19 mouse cellular contexts compared by ENCODE assay signal in genomic region chr1:159614062-159614601, GRCm38 (mm10).
DNase-seq lines count a peak whose midpoint lies in the region; ATAC-seq and TF ChIP-seq lines count a peak whose summit lies in the region.
"Had no signal": no experiment of that assay in that cellular context is flagged by ENCODE, and none has a peak within 500 bp of the region (broad histone marks: within the 10 kb centered on the region; RNA-seq: fewer than 3 reads in every experiment).

No protein-coding gene starts in this region.

- no peak overlapping the region for H3K4me3 ChIP-seq in forebrain, postnatal 0 days (ENCODE audit: low read depth, low read length)
- no peak overlapping the region for H3K4me3 ChIP-seq in midbrain, embryonic 16.5 days (ENCODE audit: low read depth, low read length)
- no peak overlapping the region for H3K4me3 ChIP-seq in stomach, postnatal 0 days (ENCODE audit: low read depth, low read length)
- H3K4me3 ChIP-seq: limb, embryonic 10.5 days; myocyte had no signal

- H3K27ac ChIP-seq in forebrain, postnatal 0 days (ENCODE audit: low read depth, low read length): peak overlapping the region; percentile 94
- peak overlapping the region; percentile 88 for H3K27ac ChIP-seq in midbrain, embryonic 16.5 days (ENCODE audit: low read length)
- no peak overlapping the region for H3K27ac ChIP-seq in stomach, postnatal 0 days (replicated peaks)
- H3K27ac ChIP-seq: limb, embryonic 10.5 days had no signal

- no peak for TF ChIP-seq EP300 in stomach, postnatal 0 days (optimal IDR thresholded peaks at IDR 0.05)

- intact Hi-C loops in left cerebral cortex, postnatal 14 days (cut with DNase I): no loop called here

- no peaks in the 10 kb centered on the region for H3K27me3 ChIP-seq in forebrain, postnatal 0 days (ENCODE audit: insufficient read depth, low read length)
- no peaks in the 10 kb centered on the region for H3K27me3 ChIP-seq in midbrain, embryonic 16.5 days (ENCODE audit: control insufficient read depth, insufficient read depth, low read depth, low read length)
- no peaks in the 10 kb centered on the region for H3K27me3 ChIP-seq in stomach, postnatal 0 days (ENCODE audit: control insufficient read depth, insufficient read depth, low read length)

- no peak for ATAC-seq in forebrain, postnatal 0 days
- ATAC-seq in midbrain, embryonic 16.5 days: peak; percentile 41; the same call in 1 of the 2 replicates
- no peak for ATAC-seq in stomach, postnatal 0 days (ENCODE audit: low FRiP score, low TSS enrichment)
- ATAC-seq: inflammation-experienced regulatory T-cells, adult 6 months had no signal

- no peak overlapping the region for H3K9ac ChIP-seq in forebrain, postnatal 0 days
- H3K9ac ChIP-seq in midbrain, embryonic 16.5 days (ENCODE audit: low read depth, low read length): no peak overlapping the region
- no peak overlapping the region for H3K9ac ChIP-seq in stomach, postnatal 0 days (ENCODE audit: low read length)

- H3K9me3 ChIP-seq in forebrain, postnatal 0 days (ENCODE audit: low read length): no peaks in the 10 kb centered on the region
- H3K9me3 ChIP-seq in midbrain, embryonic 16.5 days (replicated peaks; ENCODE audit: control insufficient read depth, low read length, poor library complexity, severe bottlenecking): no peaks in the 10 kb centered on the region
- H3K9me3 ChIP-seq in stomach, postnatal 0 days (ENCODE audit: control insufficient read depth, low read length): no peaks in the 10 kb centered on the region
- H3K9me3 ChIP-seq: limb, embryonic 10.5 days had no signal

- DNase-seq in frontal cortex, postnatal 10 days (ENCODE audit: low spot score in 2 of 2): peak; percentile 20 to 28
- DNase-seq in frontal cortex, adult 2 months (ENCODE audit: extremely low spot score in 1 of 2, low spot score in 1 of 2): no peak
- peak; percentile 26 to 27 for DNase-seq in left cerebral cortex, postnatal 14 days (ENCODE audit: low spot score in 2 of 2)
- no peak for DNase-seq in left cerebral cortex, adult 9 months (ENCODE audit: low spot score in 2 of 2)
- DNase-seq in forebrain, postnatal 0 days: no peak
- no peak for DNase-seq in ovary, postnatal 14 days (ENCODE audit: low spot score)
- DNase-seq in stomach, postnatal 0 days (ENCODE audit: low spot score): no peak
- DNase-seq: adrenal gland, postnatal 25 days; embryo, embryonic 11 days; heart, postnatal 14 days; kidney, adult 8-10 months; kidney, postnatal 4 days; lung, adult 2 months; thymus, postnatal 14 days had no signal

- no peak for TF ChIP-seq CTCF in forebrain, postnatal 0 days (IDR thresholded peaks at IDR 0.05; ENCODE audit: low read depth)
- no peak for TF ChIP-seq CTCF in stomach, postnatal 0 days (IDR thresholded peaks at IDR 0.05; ENCODE audit: low read depth)

- no peak overlapping the region for H3K4me2 ChIP-seq in forebrain, postnatal 0 days (ENCODE audit: low read depth)
- H3K4me2 ChIP-seq in midbrain, embryonic 16.5 days (ENCODE audit: low read length): peak overlapping the region; percentile 49; the same call in 1 of the 2 replicates
- no peak overlapping the region for H3K4me2 ChIP-seq in stomach, postnatal 0 days (replicated peaks; ENCODE audit: low read depth)
- H3K4me2 ChIP-seq: heart, embryonic 11.5 days had no signal

- H3K4me1 ChIP-seq in forebrain, postnatal 0 days (ENCODE audit: insufficient read depth): peaks cover 23% of the 10 kb centered on the region
- peaks cover 22% of the 10 kb centered on the region for H3K4me1 ChIP-seq in midbrain, embryonic 16.5 days (ENCODE audit: control insufficient read depth, insufficient read depth, low read length)
- no peaks in the 10 kb centered on the region for H3K4me1 ChIP-seq in stomach, postnatal 0 days (replicated peaks; ENCODE audit: control insufficient read depth, insufficient read depth)
- H3K4me1 ChIP-seq: limb, embryonic 10.5 days had no signal

- 73% methylated on average over 6 of the region's 6 CpGs for WGBS in forebrain, postnatal 0 days
- WGBS in midbrain, embryonic 16.5 days: 88% methylated on average over 6 of the region's 6 CpGs
- WGBS in stomach, postnatal 0 days: 69% methylated on average over 6 of the region's 6 CpGs

- no peaks in the 10 kb centered on the region for H3K36me3 ChIP-seq in forebrain, postnatal 0 days (ENCODE audit: insufficient read depth)
- H3K36me3 ChIP-seq in midbrain, embryonic 16.5 days (ENCODE audit: control insufficient read depth, insufficient read depth, low read length): no peaks in the 10 kb centered on the region
- H3K36me3 ChIP-seq in stomach, postnatal 0 days (ENCODE audit: control insufficient read depth, insufficient read depth, low read length): no peaks in the 10 kb centered on the region
- H3K36me3 ChIP-seq: limb, embryonic 10.5 days had no signal

Comparison
In these comparisons a context has a peak if more than half of its experiments do, and no peak if none do; other contexts are left out.
1. DNase-seq: peak in frontal cortex, postnatal 10 days (2 of 2) and left cerebral cortex, postnatal 14 days (2 of 2); none in frontal cortex, adult 2 months (0 of 2), left cerebral cortex, adult 9 months (0 of 2), forebrain, postnatal 0 days (single experiment), ovary, postnatal 14 days (single experiment) and stomach, postnatal 0 days (single experiment).